Mouse (Mus musculus): ENCODE results near the gene Ece1.

DNA sequence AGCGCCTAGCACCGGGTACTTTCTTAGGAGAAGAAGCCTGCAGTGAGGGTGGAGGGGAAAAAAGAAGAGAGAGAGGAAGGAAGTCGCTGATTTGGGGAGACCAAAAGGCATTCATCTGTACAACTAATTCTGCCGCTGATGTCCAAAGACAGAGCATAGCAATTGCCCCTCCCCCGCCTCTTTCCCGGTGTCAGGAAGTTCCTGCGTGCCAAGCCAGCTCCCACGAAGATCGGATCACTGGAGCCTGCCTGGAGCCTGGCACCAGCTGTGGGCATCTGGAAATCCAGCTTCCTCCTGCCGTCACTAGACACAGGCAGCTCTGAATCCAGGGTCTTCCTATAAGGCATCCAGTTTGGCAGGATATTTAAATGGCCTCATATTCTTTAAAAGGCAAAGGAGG, 122.2 kb downstream of the Ece1 start:
- no peak for TF ChIP-seq CTCF (conservative IDR thresholded peaks at IDR 0.05; ENCODE audit: low read length)
- no peak for TF ChIP-seq NANOG (IDR thresholded peaks at IDR 0.05; ENCODE audit: borderline replicate concordance, low read length)
- no peak for TF ChIP-seq POU5F1 (IDR thresholded peaks at IDR 0.05; ENCODE audit: borderline replicate concordance, low read length)
